24 mouse cellular contexts compared by ENCODE assay signal in genomic region chr6:86073882-86074281, GRCm38 (mm10). TPM values are rescaled to one million over a fixed set of nuclear protein-coding genes. Genes with fewer than 3 reads are reported as not detected.
DNase-seq lines count a peak whose midpoint lies in the region; ATAC-seq and TF ChIP-seq lines count a peak whose summit lies in the region.
"Had no signal": no experiment of that assay in that cellular context is flagged by ENCODE, and none has a peak within 500 bp of the region (broad histone marks: within the 10 kb centered on the region; RNA-seq: fewer than 3 reads in every experiment).

No protein-coding gene starts in this region.

- DNase-seq in layer of hippocampus, adult 2 months (ENCODE audit: low spot score in 2 of 2): no peak
- DNase-seq in layer of hippocampus, postnatal 25 days (ENCODE audit: extremely low spot score in 1 of 2, low spot score in 1 of 2): no peak
- DNase-seq in liver, embryonic 14.5 days (ENCODE audit: low read depth in 3 of 3, low spot score in 3 of 3): no peak
- DNase-seq in liver, postnatal 0 days: no peak
- peak; percentile 87 for DNase-seq in MEL (ENCODE audit: low read depth, low spot score)
- no peak for DNase-seq in cerebellum, adult 18-20 months
- DNase-seq: adrenal gland, postnatal 10 days; cerebellum, adult 11 months; cerebellum, adult 9-10 months; gastrocnemius, postnatal 10 days; heart, adult 18-20 months; heart, postnatal 14 days had no signal

- ATAC-seq in liver, embryonic 14.5 days (ENCODE audit: insufficient read depth): no peak
- ATAC-seq in liver, postnatal 0 days: no peak
- ATAC-seq: forebrain, embryonic 16.5 days had no signal

- no peak for TF ChIP-seq CTCF in layer of hippocampus, adult 2 months (conservative IDR thresholded peaks at IDR 0.05)
- TF ChIP-seq CTCF in liver, embryonic 14.5 days (IDR thresholded peaks at IDR 0.05; ENCODE audit: low read depth): no peak
- no peak for TF ChIP-seq CTCF in liver, postnatal 0 days (IDR thresholded peaks at IDR 0.05; ENCODE audit: low read depth)
- TF ChIP-seq CTCF in MEL (IDR thresholded peaks at IDR 0.05 in 2 of 3, conservative IDR thresholded peaks at IDR 0.05 in 1 of 3; ENCODE audit: control insufficient read depth in 1 of 3, insufficient read depth in 1 of 3, low read depth in 2 of 3, low read length in 3 of 3, poor library complexity in 1 of 3, severe bottlenecking in 1 of 3): no peak
- TF ChIP-seq CTCF in olfactory bulb, adult 2 months (IDR thresholded peaks at IDR 0.05; ENCODE audit: insufficient read depth, low read depth, low read length): no peak

- no peaks in the 10 kb centered on the region for H3K36me3 ChIP-seq in liver, embryonic 14.5 days (replicated peaks; ENCODE audit: control insufficient read depth, insufficient read depth, low read depth)
- no peaks in the 10 kb centered on the region for H3K36me3 ChIP-seq in liver, postnatal 0 days (replicated peaks; ENCODE audit: insufficient read depth, low read length)
- peaks cover 0 to 37% of the 10 kb centered on the region in 2 experiments; a peak in 2 of 4 replicates for H3K36me3 ChIP-seq in MEL (ENCODE audit: control insufficient read depth in 1 of 2, insufficient read depth in 2 of 2, low read length in 2 of 2)
- H3K36me3 ChIP-seq: embryonic facial prominence, embryonic 12.5 days; forebrain, embryonic 12.5 days; heart, embryonic 10.5 days; hindbrain, embryonic 15.5 days had no signal

- peak overlapping the region; percentile 71 for H3K27ac ChIP-seq in layer of hippocampus, adult 2 months
- peak overlapping the region; percentile 59 for H3K27ac ChIP-seq in liver, embryonic 14.5 days
- no peak overlapping the region for H3K27ac ChIP-seq in liver, postnatal 0 days (ENCODE audit: low read depth)
- H3K27ac ChIP-seq in MEL (ENCODE audit: control insufficient read depth, low read depth, low read length): peak overlapping the region; percentile 83
- H3K27ac ChIP-seq in olfactory bulb, adult 2 months (ENCODE audit: insufficient read depth, low read depth, low read length): peak overlapping the region; percentile 86
- H3K27ac ChIP-seq: embryonic facial prominence, embryonic 12.5 days; forebrain, embryonic 12.5 days; heart, embryonic 10.5 days; hindbrain, embryonic 15.5 days had no signal

- TF ChIP-seq RAD21 in MEL (IDR thresholded peaks at IDR 0.05; ENCODE audit: low read depth, low read length): no peak

- H3K9ac ChIP-seq in liver, embryonic 14.5 days (replicated peaks): no peak overlapping the region; the same call in 1 of the 2 replicates
- no peak overlapping the region for H3K9ac ChIP-seq in liver, postnatal 0 days (replicated peaks)
- H3K9ac ChIP-seq in MEL (ENCODE audit: control insufficient read depth, low read depth, low read length, poor library complexity, severe bottlenecking): no peak overlapping the region
- H3K9ac ChIP-seq: embryonic facial prominence, embryonic 12.5 days; forebrain, embryonic 12.5 days; hindbrain, embryonic 15.5 days had no signal

- H3K4me1 ChIP-seq in liver, embryonic 14.5 days (replicated peaks; ENCODE audit: control insufficient read depth in 2 of 2, insufficient read depth in 2 of 2, low read length in 1 of 2): peaks cover 52 to 53% of the 10 kb centered on the region in 2 experiments
- peaks cover 37% of the 10 kb centered on the region for H3K4me1 ChIP-seq in liver, postnatal 0 days (ENCODE audit: insufficient read depth)
- peaks cover 21 to 49% of the 10 kb centered on the region in 2 experiments for H3K4me1 ChIP-seq in MEL (ENCODE audit: control insufficient read depth in 1 of 2, insufficient read depth in 2 of 2, low read length in 2 of 2)
- H3K4me1 ChIP-seq in olfactory bulb, adult 2 months (ENCODE audit: control insufficient read depth, insufficient read depth, low read length): peaks cover 55% of the 10 kb centered on the region
- H3K4me1 ChIP-seq: embryonic facial prominence, embryonic 12.5 days had no signal

- no peaks in the 10 kb centered on the region for H3K27me3 ChIP-seq in liver, embryonic 14.5 days (ENCODE audit: control insufficient read depth, insufficient read depth, low read length)
- no peaks in the 10 kb centered on the region for H3K27me3 ChIP-seq in liver, postnatal 0 days (ENCODE audit: insufficient read depth, low read length)
- no peaks in the 10 kb centered on the region for H3K27me3 ChIP-seq in MEL (ENCODE audit: control insufficient read depth in 1 of 2, insufficient read depth in 2 of 2, low read length in 2 of 2)
- H3K27me3 ChIP-seq: embryonic facial prominence, embryonic 12.5 days; forebrain, embryonic 12.5 days; hindbrain, embryonic 15.5 days had no signal

- 42% methylated on average over 3 of the region's 3 CpGs for WGBS in liver, embryonic 14.5 days (ENCODE audit: insufficient replicate concordance)
- 45% methylated on average over 3 of the region's 3 CpGs for WGBS in liver, postnatal 0 days (ENCODE audit: insufficient replicate concordance)
- WGBS in olfactory bulb, adult 2 months: 77% methylated on average over 3 of the region's 3 CpGs

- no peak overlapping the region for H3K4me3 ChIP-seq in layer of hippocampus, adult 2 months
- no peak overlapping the region for H3K4me3 ChIP-seq in liver, embryonic 14.5 days (ENCODE audit: insufficient read depth in 1 of 2, low read depth in 2 of 2, low read length in 2 of 2)
- H3K4me3 ChIP-seq in liver, postnatal 0 days (ENCODE audit: low read depth, low read length): no peak overlapping the region
- H3K4me3 ChIP-seq in MEL (ENCODE audit: control insufficient read depth in 1 of 2, insufficient read depth in 1 of 2, low read depth in 2 of 2, low read length in 2 of 2): no peak overlapping the region
- H3K4me3 ChIP-seq in olfactory bulb, adult 2 months (ENCODE audit: insufficient read depth, low read depth, low read length): no peak overlapping the region
- H3K4me3 ChIP-seq: embryonic facial prominence, embryonic 12.5 days; forebrain, embryonic 12.5 days; heart, embryonic 10.5 days; hindbrain, embryonic 15.5 days had no signal

- TF ChIP-seq EP300 in liver, embryonic 14.5 days (IDR thresholded peaks at IDR 0.05; ENCODE audit: low read depth): no peak
- no peak for TF ChIP-seq EP300 in liver, postnatal 0 days (IDR thresholded peaks at IDR 0.05; ENCODE audit: low read depth)
- peak; percentile 82 to 83 for TF ChIP-seq EP300 in MEL (IDR thresholded peaks at IDR 0.05; ENCODE audit: low read depth in 1 of 2, low read length in 2 of 2)

- peaks cover 10% of the 10 kb centered on the region for H3K79me2 ChIP-seq in MEL (ENCODE audit: control insufficient read depth, insufficient read depth, low read length, poor library complexity)

- no peak for TF ChIP-seq POLR2A in MEL (IDR thresholded peaks at IDR 0.05; ENCODE audit: control insufficient read depth in 1 of 2, insufficient read depth in 1 of 2, low read depth in 1 of 2, low read length in 2 of 2, poor library complexity in 1 of 2)
- TF ChIP-seq POLR2A in olfactory bulb, adult 2 months (IDR thresholded peaks at IDR 0.05; ENCODE audit: insufficient read depth, low read depth, low read length): no peak

- no peak overlapping the region for H3K4me2 ChIP-seq in liver, embryonic 14.5 days (ENCODE audit: low read depth)
- H3K4me2 ChIP-seq in liver, postnatal 0 days (ENCODE audit: low read depth, low read length): no peak overlapping the region
- H3K4me2 ChIP-seq: embryonic facial prominence, embryonic 12.5 days; forebrain, embryonic 12.5 days; hindbrain, embryonic 15.5 days had no signal

- no peaks in the 10 kb centered on the region for H3K9me3 ChIP-seq in liver, embryonic 14.5 days (ENCODE audit: control insufficient read depth, low read length)
- no peaks in the 10 kb centered on the region for H3K9me3 ChIP-seq in liver, postnatal 0 days (ENCODE audit: low read length)
- no peaks in the 10 kb centered on the region for H3K9me3 ChIP-seq in MEL (replicated peaks; ENCODE audit: insufficient read depth, low read length)
- H3K9me3 ChIP-seq: embryonic facial prominence, embryonic 12.5 days; forebrain, embryonic 12.5 days; heart, embryonic 10.5 days; hindbrain, embryonic 15.5 days had no signal

TF ChIP-seq in MEL, 35 proteins besides CTCF, POLR2A, EP300 and RAD21 (continues in another document):
- TF ChIP-seq RCOR1 (IDR thresholded peaks at IDR 0.05; ENCODE audit: low read depth, low read length): peak; percentile 90
- no peak for TF ChIP-seq MAX (IDR thresholded peaks at IDR 0.05; ENCODE audit: low read length)
- TF ChIP-seq NELFE (IDR thresholded peaks at IDR 0.05; ENCODE audit: low read depth, low read length): no peak
- TF ChIP-seq ETS1 (IDR thresholded peaks at IDR 0.05; ENCODE audit: low read depth, low read length): peak; percentile 87
- no peak for TF ChIP-seq NRF1 (IDR thresholded peaks at IDR 0.05; ENCODE audit: insufficient read depth, low read depth, low read length, poor library complexity, severe bottlenecking)
- TF ChIP-seq USF1 (IDR thresholded peaks at IDR 0.05; ENCODE audit: low read depth, low read length): no peak
- TF ChIP-seq SIN3A (IDR thresholded peaks at IDR 0.05; ENCODE audit: low read length): peak; percentile 39
- peak; percentile 87 for TF ChIP-seq MAFK (IDR thresholded peaks at IDR 0.05; ENCODE audit: borderline replicate concordance, low read depth, low read length)
- peak; percentile 81 for TF ChIP-seq GATA1 (IDR thresholded peaks at IDR 0.05; ENCODE audit: low read depth, low read length)
- no peak for TF ChIP-seq CHD2 (IDR thresholded peaks at IDR 0.05; ENCODE audit: low read length)

RNA-seq across cellular contexts. Expression of gene Add2, which starts 45.4 kb away (rescaled TPM):
- 100 to 1,000 TPM; 277 to 286 TPM for total RNA-seq in layer of hippocampus, adult 2 months (2021)
- 100 to 1,000 TPM; 279 to 295 TPM for total RNA-seq in layer of hippocampus, postnatal 25 days (2021)
- polyA plus RNA-seq in liver, embryonic 14.5 days (2012; rRNA removed): 65.0 and 73.5 TPM in 2 replicates
- 54.9 and 68.6 TPM in 2 replicates for polyA plus RNA-seq in liver, embryonic 14.5 days (2014; fragmentation: Nextera tagmentation; extraction: Ambion mirVana)
- 22.0 and 28.1 TPM in 2 replicates for polyA plus RNA-seq in liver, postnatal 0 days (2015; fragmentation: Nextera tagmentation; extraction: Ambion mirVana)
- total RNA-seq in MEL (2012; rRNA removed): 129 and 162 TPM in 2 replicates
- polyA plus RNA-seq in MEL (2012; ENCODE audit: insufficient read depth in 1 of 2, insufficient read length in 2 of 2, low read depth in 1 of 2, low replicate concordance in 2 of 2, missing spikeins in 1 of 2): 100 to 1,000 TPM in 1 of 2 experiments, 10 to 100 TPM in 1; 85.0 to 191 TPM
- polyA plus RNA-seq in olfactory bulb, adult 2 months (2012; ENCODE audit: insufficient read depth, insufficient read length, low replicate concordance, missing spikeins): 39.6 TPM in 1 of 2 replicates, not detected in the other
- total RNA-seq: CH12.LX had no signal

RNA-seq across cellular contexts. Expression of gene Figla, which starts 57.9 kb away (rescaled TPM):
- not detected for total RNA-seq in layer of hippocampus, adult 2 months (2021)
- total RNA-seq in layer of hippocampus, postnatal 25 days (2021): not detected
- not detected in 2 replicates for polyA plus RNA-seq in liver, embryonic 14.5 days (2012; rRNA removed)
- polyA plus RNA-seq in liver, embryonic 14.5 days (2014; fragmentation: Nextera tagmentation; extraction: Ambion mirVana): not detected in 2 replicates
- polyA plus RNA-seq in liver, postnatal 0 days (2015; fragmentation: Nextera tagmentation; extraction: Ambion mirVana): not detected in 2 replicates
- total RNA-seq in MEL (2012; rRNA removed): not detected in 2 replicates
- not detected for polyA plus RNA-seq in MEL (2012; ENCODE audit: insufficient read depth in 1 of 2, insufficient read length in 2 of 2, low read depth in 1 of 2, low replicate concordance in 2 of 2, missing spikeins in 1 of 2)
- not detected in 2 replicates for polyA plus RNA-seq in olfactory bulb, adult 2 months (2012; ENCODE audit: insufficient read depth, insufficient read length, low replicate concordance, missing spikeins)
- total RNA-seq: adrenal gland, postnatal 10 days; adrenal gland, postnatal 4 days; CH12.LX; gastrocnemius, postnatal 10 days; gastrocnemius, postnatal 4 days; heart, adult 18-20 months; heart, postnatal 14 days; hematopoietic stem cell, adult 5-6 weeks had no signal
- polyA plus RNA-seq: embryonic facial prominence, embryonic 12.5 days; forebrain, embryonic 12.5 days; forebrain, embryonic 16.5 days; frontal cortex, adult 2 months; heart, embryonic 10.5 days; heart, embryonic 14.5 days; hindbrain, embryonic 15.5 days had no signal
